Comparison of ENCODE assay signal across 9 mouse cellular contexts in the genomic region with DNA sequence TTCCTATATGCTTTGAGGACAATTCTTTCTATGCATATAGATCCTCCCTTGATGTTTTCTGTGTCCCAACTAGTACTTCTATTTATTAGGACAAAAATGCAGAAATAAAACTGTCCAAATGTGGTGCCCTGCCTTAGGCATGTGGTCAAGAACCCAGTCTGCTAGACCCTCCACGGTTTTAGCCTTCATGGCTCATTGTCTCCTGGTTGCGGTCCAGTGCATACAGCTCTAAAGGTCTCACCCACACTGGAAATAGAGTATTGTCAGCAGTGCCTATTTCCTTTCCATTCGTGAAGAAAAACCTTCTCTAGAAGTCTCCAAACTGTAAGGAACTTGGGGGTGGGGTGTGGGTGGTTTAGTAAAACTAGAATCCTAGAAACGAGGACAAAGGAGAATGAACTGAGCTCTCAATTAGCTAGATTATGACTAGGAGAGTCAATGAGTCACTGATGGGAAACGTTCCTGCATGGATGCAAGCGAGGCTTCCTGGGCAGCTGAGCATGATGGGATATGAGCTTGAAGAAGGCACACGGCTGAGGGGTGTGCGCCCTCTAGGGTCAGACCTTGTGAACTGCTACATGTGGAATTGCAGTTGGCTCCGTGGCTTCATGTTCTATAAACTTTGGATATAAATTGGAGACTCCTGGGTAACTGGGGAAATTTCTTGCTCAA. TPM values are rescaled to one million over a fixed set of nuclear protein-coding genes. Genes with fewer than 3 reads are reported as not detected.
DNase-seq lines count a peak whose midpoint lies in the region; ATAC-seq and TF ChIP-seq lines count a peak whose summit lies in the region.
"Had no signal": no experiment of that assay in that cellular context is flagged by ENCODE, and none has a peak within 500 bp of the region (broad histone marks: within the 10 kb centered on the region; RNA-seq: fewer than 3 reads in every experiment).

No protein-coding gene starts in this region.

- peaks cover 13% of the 10 kb centered on the region for H3K4me1 ChIP-seq in neural tube, embryonic 15.5 days
- H3K4me1 ChIP-seq in midbrain, embryonic 14.5 days (ENCODE audit: control insufficient read depth, insufficient read depth, low read length) = peaks cover 15% of the 10 kb centered on the region
- peaks cover 12% of the 10 kb centered on the region for H3K4me1 ChIP-seq in testis, adult 2 months (ENCODE audit: control insufficient read depth, insufficient read depth, low read length)

- no peak overlapping the region for H3K27ac ChIP-seq in neural tube, embryonic 15.5 days (replicated peaks)
- H3K27ac ChIP-seq in midbrain, embryonic 14.5 days (replicated peaks; ENCODE audit: low read depth, low read length) = no peak overlapping the region
- H3K27ac ChIP-seq in testis, adult 2 months (ENCODE audit: control insufficient read depth, insufficient read depth, low read depth, low read length) = peak overlapping the region; percentile 28; the same call in 1 of the 2 replicates

- ATAC-seq in neural tube, embryonic 15.5 days (ENCODE audit: low FRiP score) = no peak
- ATAC-seq in erythroblast, adult 5-6 weeks (replicated peaks; ENCODE audit: low FRiP score, poor library complexity, severe bottlenecking) = peak; percentile 80
- ATAC-seq in midbrain, embryonic 14.5 days (ENCODE audit: low FRiP score, low TSS enrichment) = no peak

- peak; percentile 48 for DNase-seq in neural tube, embryonic 10.5 days (ENCODE audit: extremely low spot score, low spot score)
- DNase-seq in adrenal gland, postnatal 36 days = peak; percentile 69 to 72
- DNase-seq in kidney, adult 11 months = peak; percentile 28
- peak; percentile 67 to 90 for DNase-seq in left cerebral cortex, postnatal 14 days (ENCODE audit: low spot score in 2 of 2)
- DNase-seq in midbrain, embryonic 14.5 days = peak; percentile 78

- TF ChIP-seq CTCF in testis, adult 2 months (IDR thresholded peaks at IDR 0.05; ENCODE audit: control insufficient read depth, insufficient read depth, insufficient replicate concordance, low read depth, low read length) = peak; percentile 98; the same call in 1 of the 2 replicates

- H3K27me3 ChIP-seq in neural tube, embryonic 15.5 days (replicated peaks) = no peaks in the 10 kb centered on the region
- no peaks in the 10 kb centered on the region for H3K27me3 ChIP-seq in midbrain, embryonic 14.5 days (ENCODE audit: control insufficient read depth, insufficient read depth, low read length)
- no peaks in the 10 kb centered on the region for H3K27me3 ChIP-seq in testis, adult 2 months (ENCODE audit: control insufficient read depth, insufficient read depth, low read length)

- WGBS in neural tube, embryonic 15.5 days = 39% methylated on average over 9 of the region's 9 CpGs
- 36% methylated on average over 9 of the region's 9 CpGs for WGBS in midbrain, embryonic 14.5 days

- peaks cover 12% of the 10 kb centered on the region for H3K36me3 ChIP-seq in neural tube, embryonic 15.5 days
- 0 out of 2 replicates have a peak, but pooled peaks cover 3% of the 10 kb centered on the region for H3K36me3 ChIP-seq in midbrain, embryonic 14.5 days (ENCODE audit: control insufficient read depth, insufficient read depth, low read length)
- no peaks in the 10 kb centered on the region; the same call in 1 of the 2 replicates for H3K36me3 ChIP-seq in testis, adult 2 months (ENCODE audit: control insufficient read depth, insufficient read depth, low read length)

- intact Hi-C loops in left cerebral cortex, postnatal 14 days (cut with DNase I) = no loop called here

- no peak overlapping the region for H3K9ac ChIP-seq in neural tube, embryonic 15.5 days (replicated peaks)
- H3K9ac ChIP-seq in midbrain, embryonic 14.5 days (replicated peaks; ENCODE audit: low read length) = no peak overlapping the region

- H3K9me3 ChIP-seq in neural tube, embryonic 15.5 days (replicated peaks) = no peaks in the 10 kb centered on the region
- H3K9me3 ChIP-seq in midbrain, embryonic 14.5 days (ENCODE audit: control insufficient read depth, low read length) = no peaks in the 10 kb centered on the region

- no peak overlapping the region for H3K4me3 ChIP-seq in neural tube, embryonic 15.5 days (replicated peaks)
- no peak overlapping the region for H3K4me3 ChIP-seq in midbrain, embryonic 14.5 days (replicated peaks; ENCODE audit: low read depth, low read length)
- H3K4me3 ChIP-seq in testis, adult 2 months (ENCODE audit: control insufficient read depth, low read depth, low read length) = no peak overlapping the region; the same call in 1 of the 2 replicates
- H3K4me3 ChIP-seq: erythroblast, embryonic 14.5 days had no signal

- TF ChIP-seq POLR2A in testis, adult 2 months (IDR thresholded peaks at IDR 0.05; ENCODE audit: control insufficient read depth, low read depth, low read length) = no peak; the same call in 1 of the 2 replicates

- no peak overlapping the region; the same call in 1 of the 2 replicates for H3K4me2 ChIP-seq in neural tube, embryonic 15.5 days
- peak overlapping the region; percentile 20; the same call in 1 of the 2 replicates for H3K4me2 ChIP-seq in midbrain, embryonic 14.5 days (ENCODE audit: low read length)

RNA-seq across cellular contexts. Expression of a gene that starts 2.6 kb away (rescaled TPM):
- polyA plus RNA-seq in neural tube, embryonic 15.5 days (2015; fragmentation: Nextera tagmentation; extraction: Ambion mirVana) = 3.0 TPM in 2 replicates
- total RNA-seq in adrenal gland, postnatal 36 days (2021) = 1 to 10 TPM in 1 of 2 experiments, under 1 TPM in 1; 0.26 to 1.3 TPM
- total RNA-seq in erythroblast, adult 5-6 weeks (2015; ENCODE audit: low replicate concordance) = not detected in 2 replicates
- not detected in 2 replicates for total RNA-seq in erythroblast, adult 5-6 weeks (2017; ENCODE audit: low replicate concordance)
- total RNA-seq in left cerebral cortex, postnatal 14 days (2021) = 1 to 10 TPM; 4.1 to 5.8 TPM
- 4.3 and 6.1 TPM in 2 replicates for polyA plus RNA-seq in midbrain, embryonic 14.5 days (2014; fragmentation: Nextera tagmentation; extraction: Ambion mirVana)
- polyA plus RNA-seq in testis, adult 2 months (2012; rRNA removed) = 18.7 and 20.3 TPM in 2 replicates
- polyA plus RNA-seq: erythroblast, embryonic 14.5 days had no signal

RNA-seq across cellular contexts. Expression of a gene that starts 45.1 kb away (rescaled TPM):
- polyA plus RNA-seq in neural tube, embryonic 15.5 days (2015; fragmentation: Nextera tagmentation; extraction: Ambion mirVana) = 12.1 and 15.1 TPM in 2 replicates
- total RNA-seq in adrenal gland, postnatal 36 days (2021) = 10 to 100 TPM; 22.8 to 25.2 TPM
- 7.3 and 20.7 TPM in 2 replicates for total RNA-seq in erythroblast, adult 5-6 weeks (2015; ENCODE audit: low replicate concordance)
- 31.2 and 35.4 TPM in 2 replicates for total RNA-seq in erythroblast, adult 5-6 weeks (2017; ENCODE audit: low replicate concordance)
- total RNA-seq in left cerebral cortex, postnatal 14 days (2021) = 10 to 100 TPM; 13.8 to 16.4 TPM
- polyA plus RNA-seq in midbrain, embryonic 14.5 days (2014; fragmentation: Nextera tagmentation; extraction: Ambion mirVana) = 9.6 and 16.6 TPM in 2 replicates
- 12.4 and 12.8 TPM in 2 replicates for polyA plus RNA-seq in testis, adult 2 months (2012; rRNA removed)

RNA-seq across cellular contexts. Expression of a gene that starts 59.0 kb away (rescaled TPM):
- 13.3 and 15.4 TPM in 2 replicates for polyA plus RNA-seq in neural tube, embryonic 15.5 days (2015; fragmentation: Nextera tagmentation; extraction: Ambion mirVana)
- total RNA-seq in adrenal gland, postnatal 36 days (2021) = 1 to 10 TPM; 6.4 to 7.6 TPM
- total RNA-seq in erythroblast, adult 5-6 weeks (2015; ENCODE audit: low replicate concordance) = 0.19 and 1.0 TPM in 2 replicates
- total RNA-seq in erythroblast, adult 5-6 weeks (2017; ENCODE audit: low replicate concordance) = not detected in 2 replicates
- 10 to 100 TPM; 56.1 to 65.6 TPM for total RNA-seq in left cerebral cortex, postnatal 14 days (2021)
- 3.4 and 7.6 TPM in 2 replicates for polyA plus RNA-seq in midbrain, embryonic 14.5 days (2014; fragmentation: Nextera tagmentation; extraction: Ambion mirVana)
- polyA plus RNA-seq in testis, adult 2 months (2012; rRNA removed) = 0.15 and 0.32 TPM in 2 replicates
- polyA plus RNA-seq: erythroblast, embryonic 14.5 days had no signal

Comparison
In these comparisons a context has a peak if more than half of its experiments do, and no peak if none do; other contexts are left out.
1. DNase-seq: peak in every context shown above with its lines; median percentile 78 in left cerebral cortex, postnatal 14 days; 78 in midbrain, embryonic 14.5 days; 70 in adrenal gland, postnatal 36 days; 48 in neural tube, embryonic 10.5 days; 28 in kidney, adult 11 months.
2. RNA of a gene that starts 59.0 kb away (total RNA-seq): 56.1 to 65.6 TPM in left cerebral cortex, postnatal 14 days; 6.4 to 7.6 TPM in adrenal gland, postnatal 36 days and 0.19 to 1.0 TPM in erythroblast, adult 5-6 weeks; every median in the first group is over 4 times any median in the second.